Mouse (Mus musculus) ES-E14 (cell line): Measurements from ENCODE around the gene Ptp4a2. TPM values are rescaled to one million over a fixed set of nuclear protein-coding genes. Genes with fewer than 3 reads are reported as not detected.
"Not testable (repeated sequence)": the region's sequence is repeated elsewhere in the genome, so short reads cannot be mapped to it uniquely, and the experiment has no call there.

Experiments
- DNase-seq: peaks from one replicate; pipeline ENCODE4 v3.0.0-alpha.2; 2013; ENCODE audit warnings: low read depth, low spot score
- H3K27ac ChIP-seq: 2 replicates; pipeline ENCODE4 v1.5.1; 2012; ENCODE audit warnings: low read depth, mild to moderate bottlenecking, low read length, moderate library complexity, mixed read lengths; ENCODE audit not compliant: poor library complexity, insufficient read depth, severe bottlenecking
- H3K36me3 ChIP-seq: 2 replicates; pipeline ENCODE4 v1.6.1; 2012; ENCODE audit warnings: mild to moderate bottlenecking, low read length, moderate library complexity, mixed read lengths; ENCODE audit not compliant: control insufficient read depth, poor library complexity, insufficient read depth, severe bottlenecking
- H3K4me1 ChIP-seq, 2 experiments: fragments of 150-350 bp in 1 of 2; sonication (generic) in 1 of 2; 2 replicates each; pipeline ENCODE4 v1.6.1; 2012; ENCODE audit warnings: low read length in 2 of 2, mild to moderate bottlenecking in 1 of 2, mixed read lengths in 1 of 2; ENCODE audit not compliant: control insufficient read depth in 2 of 2, insufficient read depth in 2 of 2, poor library complexity in 1 of 2
- H3K4me3 ChIP-seq, 2 experiments: fragments of 150-350 bp in 1 of 2; sonication (generic) in 1 of 2; 2 replicates each; pipeline ENCODE4 v1.5.1; 2012; ENCODE audit warnings: low read length in 2 of 2, low read depth in 1 of 2, mild to moderate bottlenecking in 1 of 2, mixed read lengths in 1 of 2; ENCODE audit not compliant: insufficient read depth in 1 of 2, poor library complexity in 1 of 2, severe bottlenecking in 1 of 2
- H3K9ac ChIP-seq: 2 replicates; pipeline ENCODE4 v1.6.1; 2012; ENCODE audit warnings: low read depth, mild to moderate bottlenecking, low read length, mixed read lengths; ENCODE audit not compliant: poor library complexity, insufficient read depth, severe bottlenecking
- H3K9me3 ChIP-seq: fragments of 150-350 bp; sonication (generic); 2 replicates; pipeline ENCODE4 v1.6.1; 2012; ENCODE audit warnings: low read depth, mild to moderate bottlenecking, low read length; ENCODE audit not compliant: control insufficient read depth, insufficient read depth
- CHD2 ChIP-seq: IDR thresholded peaks from 2 replicates; pipeline ENCODE4 v1.6.1; 2014; ENCODE audit warnings: mild to moderate bottlenecking, low read depth, low read length, inconsistent platforms
- HCFC1 ChIP-seq: IDR thresholded peaks from 2 replicates; pipeline ENCODE4 v1.6.1; 2012; ENCODE audit warnings: low read length, inconsistent platforms, borderline replicate concordance; ENCODE audit not compliant: insufficient read depth
- MAFK ChIP-seq: IDR thresholded peaks from 2 replicates; pipeline ENCODE4 v1.6.1; 2014; ENCODE audit warnings: mild to moderate bottlenecking, low read depth, low read length, inconsistent platforms; ENCODE audit not compliant: insufficient read depth
- ZC3H11A ChIP-seq: IDR thresholded peaks from 2 replicates; pipeline ENCODE4 v1.6.1; 2012; ENCODE audit warnings: low read depth, mild to moderate bottlenecking, inconsistent platforms, low read length, borderline replicate concordance
- ZNF384 ChIP-seq: IDR thresholded peaks from 2 replicates; pipeline ENCODE4 v1.6.1; 2012; ENCODE audit warnings: low read depth, low read length, inconsistent platforms
- in situ Hi-C, 2 experiments: fragments of 600-800 bp; cut with MboI; formaldehyde crosslinking; loops; one replicate each; pipeline ENCODE4 v1.15.1; 2025; ENCODE audit warnings: low sequenced_read_pairs in 2 of 2, inconsistent platforms in 1 of 2; ENCODE audit not compliant: unreplicated experiment in 2 of 2
- total RNA-seq: library from RNA; depleted of rRNA; stranded (reverse); fragments of 300-350 nt; gene quantifications from 2 replicates; pipeline ENCODE4 v1.2.3, GENCODE M21; 2012; rRNA removed

The Ptp4a2 gene
- 71.3 and 104 TPM in 2 replicates for total RNA-seq

GRCm38 (mm10) chr4:129810798-129811604 lies at the start of gene Ptp4a2:
Ptp4a2 (plus strand) TSS chr4:129811219.
- in situ Hi-C loops = no loop called here
- H3K27ac ChIP-seq = peak within 1 kb of the TSS; percentile 97
- peak; percentile 84 for DNase-seq

DNA sequence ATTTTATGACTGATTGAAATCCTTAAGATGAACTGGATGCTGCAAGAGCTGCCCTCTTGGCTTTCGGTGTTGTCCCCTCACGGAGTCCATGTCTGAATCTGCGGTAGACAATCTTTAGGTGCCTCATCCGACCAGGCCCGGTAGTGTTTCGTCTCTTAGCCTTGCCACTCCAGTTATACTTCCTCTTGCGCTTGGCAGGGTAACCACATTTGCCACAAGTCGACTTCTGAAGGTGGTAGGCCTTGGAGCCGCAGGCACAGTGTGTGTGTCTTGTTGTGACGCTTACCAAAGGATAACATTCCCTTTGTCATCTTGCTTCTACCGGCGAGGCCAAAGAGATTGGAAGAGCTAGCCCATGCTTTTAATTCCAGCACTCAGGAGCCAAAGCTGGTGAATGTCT lies 49.4 kb upstream of the Ptp4a2 start:
- no peak for DNase-seq
- Histone ChIP-seq H3K4me3 (no peak overlapping the region), H3K4me1 (no peaks in the 10 kb centered on the region; a peak in 1 of 4 replicates), H3K36me3 (no peaks in the 10 kb centered on the region), H3K9ac (no peak overlapping the region), H3K27ac (no peak overlapping the region), H3K9me3 (no peaks in the 10 kb centered on the region)
- no peak for TF ChIP-seq MAFK
- TF ChIP-seq CHD2 = no peak
- no peak for TF ChIP-seq HCFC1
- no peak for TF ChIP-seq ZC3H11A
- TF ChIP-seq ZNF384 = no peak
- in situ Hi-C loops = no loop called here

More at GRCm38 (mm10) chr4:129810798-129811604, at the start of gene Ptp4a2:
- TF ChIP-seq HCFC1 (no peak), MAFK (no peak), CHD2 (no peak; the same call in 1 of the 2 replicates), ZNF384 (no peak), ZC3H11A (no peak)
- Histone ChIP-seq H3K9ac (peak within 1 kb of the TSS; percentile 87), H3K9me3 (no peaks in the 10 kb centered on the region), H3K36me3 (no peaks in the 10 kb centered on the region), H3K4me3 (peak within 1 kb of the TSS; percentile 61 to 66), H3K4me1 (peaks cover 2 to 4% of the 10 kb centered on the region in 2 experiments; a peak in 2 of 4 replicates)

DNA sequence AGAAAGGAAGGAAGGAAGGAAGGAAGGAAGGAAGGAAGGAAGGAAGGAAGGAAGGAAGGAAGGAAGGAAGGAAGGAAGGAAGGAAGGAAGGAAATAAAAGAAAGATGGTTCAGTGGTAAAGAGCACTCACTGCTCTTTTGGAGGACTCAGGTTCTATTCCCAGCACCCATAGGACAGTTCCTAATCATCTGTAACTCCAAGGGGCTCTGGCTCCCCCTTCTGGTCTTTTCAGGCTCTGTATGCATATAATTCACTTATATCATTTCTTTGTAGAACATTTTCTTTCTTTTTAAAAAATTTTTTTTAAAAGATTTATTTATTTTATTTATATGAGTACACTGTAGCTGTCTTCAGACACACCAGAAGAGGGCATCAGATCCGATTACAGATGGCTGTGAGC lies 48.5 kb upstream of the Ptp4a2 start:
- H3K9me3 ChIP-seq, H3K4me1 ChIP-seq, in situ Hi-C loops, H3K4me3 ChIP-seq, DNase-seq, H3K36me3 ChIP-seq, H3K27ac ChIP-seq, H3K9ac ChIP-seq: not testable (repeated sequence)

GRCm38 (mm10) chr4:129765351-129765750 lies 45.7 kb upstream of the Ptp4a2 start:
- in situ Hi-C loops = no loop called here

More at GRCm38 (mm10) chr4:129765351-129765750, 45.7 kb upstream of the Ptp4a2 start:
- Histone ChIP-seq H3K9me3 (no peaks in the 10 kb centered on the region), H3K36me3 (no peaks in the 10 kb centered on the region), H3K4me1 (no peaks in the 10 kb centered on the region), H3K4me3 (no peak overlapping the region), H3K27ac (no peak overlapping the region), H3K9ac (no peak overlapping the region)
- TF ChIP-seq ZNF384 (no peak), MAFK (no peak), HCFC1 (no peak), ZC3H11A (no peak), CHD2 (no peak)
- no peak for DNase-seq
